Mouse (Mus musculus): ENCODE data around the gene A830018L16Rik.
A peak's percentile ranks its signal among the peaks of the same experiment; 100 is the strongest.
"Not testable (repeated sequence)": the region's sequence is repeated elsewhere in the genome, so short reads cannot be mapped to it uniquely, and the experiment has no call there.

Gene A830018L16Rik

GRCm38 (mm10) chr1:11413894-11414556 lies at the start of gene A830018L16Rik:
Gene A830018L16Rik (plus strand): TSS chr1:11414105.
- DNase-seq (ENCODE audit: low spot score): no peak

GRCm38 (mm10) chr1:11385846-11386245 lies 28.1 kb upstream of the A830018L16Rik start:
- no peak for DNase-seq (ENCODE audit: low spot score)

GRCm38 (mm10) chr1:11395408-11395807 lies 18.5 kb upstream of the A830018L16Rik start:
- no peak for DNase-seq (ENCODE audit: low spot score)

GRCm38 (mm10) chr1:11395996-11396736 lies 17.7 kb upstream of the A830018L16Rik start:
- DNase-seq (ENCODE audit: low spot score): no peak

GRCm38 (mm10) chr1:11401159-11401558 lies 12.7 kb upstream of the A830018L16Rik start:
- no peak for DNase-seq (ENCODE audit: low spot score)

GRCm38 (mm10) chr1:11405527-11405926 lies 8.4 kb upstream of the A830018L16Rik start:
- no peak for DNase-seq (ENCODE audit: low spot score)

GRCm38 (mm10) chr1:11406026-11406425 lies 7.9 kb upstream of the A830018L16Rik start:
- no peak for DNase-seq (ENCODE audit: low spot score)

GRCm38 (mm10) chr1:11414560-11414959 lies 655 bp downstream of the A830018L16Rik start:
- no peak for DNase-seq (ENCODE audit: low spot score)

GRCm38 (mm10) chr1:11427310-11427709 lies 13.4 kb downstream of the A830018L16Rik start:
- DNase-seq (ENCODE audit: low spot score): no peak

GRCm38 (mm10) chr1:11458353-11458752 lies 44.4 kb downstream of the A830018L16Rik start:
- peak; percentile 37 for DNase-seq (ENCODE audit: low spot score)

- no peak for DNase-seq (ENCODE audit: low spot score)
Observed at GRCm38 (mm10) chr1:11466325-11466724, 52.4 kb downstream of the A830018L16Rik start.

GRCm38 (mm10) chr1:11467065-11467643 lies 53.2 kb downstream of the A830018L16Rik start:
- no peak for DNase-seq (ENCODE audit: low spot score)

- no peak for DNase-seq (ENCODE audit: low spot score)
Observed at GRCm38 (mm10) chr1:11492936-11493335, 79.0 kb downstream of the A830018L16Rik start.

- no peak for DNase-seq (ENCODE audit: low spot score)
Observed at GRCm38 (mm10) chr1:11501556-11501955, 87.7 kb downstream of the A830018L16Rik start.

GRCm38 (mm10) chr1:11549810-11550209 lies 135.9 kb downstream of the A830018L16Rik start:
- DNase-seq (ENCODE audit: low spot score): not testable (repeated sequence)

GRCm38 (mm10) chr1:11565309-11565708 lies 151.4 kb downstream of the A830018L16Rik start:
- no peak for DNase-seq (ENCODE audit: low spot score)

- DNase-seq (ENCODE audit: low spot score): no peak
Observed at GRCm38 (mm10) chr1:11566730-11567129, 152.8 kb downstream of the A830018L16Rik start.

- DNase-seq (ENCODE audit: low spot score): no peak
Observed at GRCm38 (mm10) chr1:11567300-11567885, 153.5 kb downstream of the A830018L16Rik start.

GRCm38 (mm10) chr1:11570274-11570673 lies 156.4 kb downstream of the A830018L16Rik start:
- no peak for DNase-seq (ENCODE audit: low spot score)

GRCm38 (mm10) chr1:11573462-11573861 lies 159.6 kb downstream of the A830018L16Rik start:
- DNase-seq (ENCODE audit: low spot score): no peak

GRCm38 (mm10) chr1:11580026-11580425 lies 166.1 kb downstream of the A830018L16Rik start:
- no peak for DNase-seq (ENCODE audit: low spot score)

- DNase-seq (ENCODE audit: low spot score): no peak
Observed at GRCm38 (mm10) chr1:11588305-11588704, 174.4 kb downstream of the A830018L16Rik start.

- DNase-seq (ENCODE audit: low spot score): no peak
Observed at GRCm38 (mm10) chr1:11650137-11650536, 236.2 kb downstream of the A830018L16Rik start.

All from MN1 (cell line).